Mouse (Mus musculus): ENCODE results near the gene Pcnx2.

- TF ChIP-seq GATA1 (IDR thresholded peaks at IDR 0.05; ENCODE audit: borderline replicate concordance, low read length) (no peak), FLI1 (IDR thresholded peaks at IDR 0.05; ENCODE audit: low read length) (no peak)
Measured at GRCm38 (mm10) chr8:125738956-125739355, 159.2 kb downstream of the Pcnx2 start.
